Mouse (Mus musculus): ENCODE measurements around the gene Cyp2g1.
"Not testable (repeated sequence)": the region's sequence is repeated elsewhere in the genome, so short reads cannot be mapped to it uniquely, and the experiment has no call there.

The Cyp2g1 gene

DNA sequence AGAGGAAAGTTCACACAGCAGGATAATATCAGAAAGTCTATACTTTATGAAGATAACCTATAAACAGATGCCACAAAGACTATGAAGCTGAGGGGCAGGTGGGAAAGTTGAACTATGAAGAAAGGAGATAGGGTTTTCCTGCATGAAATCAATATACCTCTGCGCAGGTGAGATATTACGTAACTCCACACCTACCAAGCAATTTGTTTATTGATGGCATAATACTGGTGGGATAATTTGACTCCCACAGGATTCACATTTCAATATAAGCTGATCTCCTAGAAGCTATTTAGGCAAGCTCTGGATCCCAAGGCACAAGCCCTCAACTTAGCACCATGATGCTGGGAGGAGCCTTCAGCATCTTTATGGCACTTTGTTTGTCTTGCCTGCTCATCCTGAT is at the start of gene Cyp2g1:
Gene Cyp2g1 (plus strand): TSS at position 301 of the 400 bp plus-strand sequence.
- no peak for DNase-seq

DNA sequence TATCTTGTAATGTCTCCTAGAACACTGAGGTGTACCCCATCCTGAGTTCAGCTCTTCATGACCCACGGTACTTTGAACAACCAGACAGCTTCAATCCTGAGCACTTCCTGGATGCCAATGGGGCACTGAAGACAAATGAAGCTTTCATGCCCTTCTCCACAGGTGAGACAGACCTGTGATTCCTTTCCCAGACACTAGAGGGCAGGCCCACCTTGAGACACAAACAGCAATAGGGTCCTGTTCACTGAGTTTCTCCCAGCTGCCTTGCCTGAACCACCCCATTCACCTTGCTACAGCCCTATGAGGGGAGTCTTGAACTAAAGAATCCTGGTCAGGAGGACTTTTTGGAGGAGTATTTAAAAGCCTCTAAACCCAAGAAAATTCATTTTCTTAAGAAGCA is 41.6 kb upstream of the Cyp2g1 start:
- no peak for DNase-seq

DNA sequence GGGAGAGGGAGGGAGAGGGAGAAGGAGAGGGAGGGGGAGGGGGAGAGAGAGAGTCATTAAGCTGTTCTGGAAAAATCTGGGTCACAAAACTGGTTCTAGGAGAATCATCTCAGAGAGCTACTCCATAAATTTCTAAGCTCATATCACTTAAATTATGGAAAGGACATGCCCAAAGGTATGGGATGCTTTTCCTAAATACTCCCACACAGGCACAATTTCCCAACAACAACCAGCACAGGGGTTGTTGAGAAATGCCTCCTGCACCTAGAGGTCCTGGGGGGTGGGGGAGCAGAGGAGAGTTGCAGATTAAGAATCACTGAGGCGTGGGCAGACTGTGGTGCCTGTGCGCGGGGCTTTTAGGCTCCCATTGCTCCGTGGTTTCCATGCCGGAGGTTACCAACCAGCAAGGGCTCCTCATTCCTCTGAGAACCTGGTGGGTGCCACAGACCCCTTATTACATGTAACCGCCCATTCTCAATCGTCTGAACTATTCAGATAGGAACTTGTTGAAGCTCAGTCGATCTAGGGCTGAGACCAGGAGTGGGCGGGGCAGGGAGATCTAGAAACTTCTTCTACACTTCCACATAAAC is 38.7 kb upstream of the Cyp2g1 start:
- DNase-seq: no peak

DNA sequence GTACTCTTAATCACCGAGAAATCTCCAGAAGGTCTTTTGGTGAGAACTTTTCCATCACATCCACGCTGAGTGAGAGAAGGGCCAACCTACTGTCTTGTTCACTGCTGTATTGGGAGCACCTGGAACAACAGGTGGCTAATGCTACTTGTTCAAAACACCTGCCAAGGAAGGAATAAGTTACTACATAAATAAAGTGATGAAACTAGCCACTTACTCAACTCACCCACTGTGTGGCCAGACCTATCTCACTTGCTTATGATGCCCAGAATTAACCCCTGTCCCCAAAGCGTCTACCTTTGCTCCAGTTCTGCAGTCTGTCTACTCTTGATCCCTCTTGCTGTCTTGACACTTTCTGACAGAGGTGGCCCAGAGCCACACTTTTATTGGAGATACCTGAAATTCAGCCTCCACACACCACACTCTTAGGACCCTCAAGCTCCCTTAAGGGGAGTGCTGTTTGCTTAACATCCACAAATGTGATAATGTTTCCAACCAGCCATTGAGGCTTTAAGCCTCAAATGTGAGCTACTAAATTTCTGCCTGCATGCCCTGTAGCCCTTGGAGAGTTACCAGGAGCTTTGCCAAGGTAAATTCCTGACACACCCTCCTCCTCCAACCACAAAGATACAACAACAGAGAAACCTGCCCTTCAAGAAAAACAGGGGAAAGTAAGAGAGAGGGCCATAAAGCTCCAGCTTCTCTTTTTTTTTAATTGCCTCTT is 35.7 kb upstream of the Cyp2g1 start:
- DNase-seq: no peak

DNA sequence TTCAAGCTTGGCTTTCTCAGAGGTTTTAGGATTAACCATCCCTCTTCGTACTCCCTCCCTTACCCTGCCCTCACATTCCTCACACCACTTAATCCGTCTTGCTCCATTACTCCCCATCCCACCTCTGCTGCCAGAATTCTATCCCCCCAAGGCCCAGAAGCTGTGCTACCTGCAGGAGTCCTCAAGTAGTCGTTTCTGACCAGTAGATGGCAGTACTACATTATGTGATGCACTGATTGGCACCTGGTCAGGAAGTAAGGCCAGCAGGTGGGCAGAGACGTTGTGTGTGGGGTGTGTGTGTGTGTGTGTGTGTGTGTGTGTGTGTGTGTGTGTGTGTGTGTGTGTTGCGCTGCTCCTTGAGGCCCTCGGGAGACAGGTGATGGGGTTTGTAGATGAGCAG is 32.8 kb upstream of the Cyp2g1 start:
- DNase-seq: no peak

DNA sequence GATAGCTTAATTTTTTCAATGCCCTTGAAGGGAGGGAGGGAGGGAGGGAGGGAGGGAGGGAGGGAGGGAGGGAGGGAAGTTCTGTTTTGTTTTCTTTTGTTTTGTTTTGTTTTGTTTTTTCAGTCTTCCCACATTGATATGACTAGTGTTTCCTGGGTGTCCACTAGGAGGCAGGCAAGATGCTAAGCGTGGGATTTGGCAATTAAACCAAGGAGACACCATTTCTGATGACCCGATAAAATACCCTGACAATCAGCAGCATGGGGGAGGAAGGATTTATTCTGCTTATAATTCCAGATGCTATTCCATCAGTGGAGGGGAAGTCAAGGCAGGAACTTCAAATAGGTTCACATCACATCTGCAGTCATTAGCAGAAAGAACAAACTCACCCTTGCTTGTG is 30.9 kb upstream of the Cyp2g1 start:
- no peak for DNase-seq

DNA sequence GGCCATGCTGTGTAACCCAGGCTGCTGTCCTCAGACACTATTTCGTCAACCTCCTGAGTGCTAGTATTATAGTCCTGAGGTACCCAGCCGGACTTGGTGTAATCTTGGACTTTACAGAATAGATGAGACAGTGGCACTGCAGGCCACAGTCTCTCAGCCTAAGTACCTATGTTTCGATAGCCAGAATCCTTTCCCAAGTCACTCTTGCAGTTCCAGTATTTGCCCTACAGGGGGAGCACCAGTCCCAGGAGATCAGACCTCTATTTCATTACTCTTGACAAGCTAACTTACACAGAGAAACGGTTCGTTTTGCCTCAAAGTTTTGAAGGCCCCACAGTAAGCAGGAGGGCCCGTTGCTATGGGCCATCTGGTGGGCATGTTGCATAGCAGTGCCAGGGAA is 30.2 kb upstream of the Cyp2g1 start:
- DNase-seq: peak; percentile 10

DNA sequence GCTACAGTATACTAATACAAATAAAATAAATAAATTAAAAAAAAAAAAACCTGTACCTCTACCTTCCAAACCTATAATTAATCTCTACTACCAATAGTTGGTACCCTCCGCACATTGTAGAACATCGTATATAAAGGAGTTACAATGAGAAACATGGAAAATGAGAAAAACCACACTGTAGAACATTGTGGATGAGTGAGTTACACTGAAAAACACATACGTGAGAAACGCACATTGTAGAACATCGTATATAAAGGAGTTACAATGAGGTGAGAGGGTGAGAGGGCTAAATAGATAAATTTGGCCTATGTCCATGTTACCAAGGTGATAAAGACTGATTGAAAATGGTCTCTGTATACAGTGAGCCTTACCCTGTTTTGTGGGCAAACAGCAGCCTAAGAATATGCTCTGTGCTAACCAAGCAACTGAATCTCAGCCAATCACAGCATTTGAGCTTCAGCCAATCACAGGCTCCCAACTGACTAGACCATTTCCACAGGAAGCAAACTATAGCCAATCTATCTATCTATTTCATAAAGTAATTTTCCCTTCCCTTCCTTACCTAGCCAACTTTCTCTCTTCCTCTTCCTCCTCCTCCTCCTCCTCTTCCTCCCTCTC is 28.8 kb upstream of the Cyp2g1 start:
- no peak for DNase-seq

DNA sequence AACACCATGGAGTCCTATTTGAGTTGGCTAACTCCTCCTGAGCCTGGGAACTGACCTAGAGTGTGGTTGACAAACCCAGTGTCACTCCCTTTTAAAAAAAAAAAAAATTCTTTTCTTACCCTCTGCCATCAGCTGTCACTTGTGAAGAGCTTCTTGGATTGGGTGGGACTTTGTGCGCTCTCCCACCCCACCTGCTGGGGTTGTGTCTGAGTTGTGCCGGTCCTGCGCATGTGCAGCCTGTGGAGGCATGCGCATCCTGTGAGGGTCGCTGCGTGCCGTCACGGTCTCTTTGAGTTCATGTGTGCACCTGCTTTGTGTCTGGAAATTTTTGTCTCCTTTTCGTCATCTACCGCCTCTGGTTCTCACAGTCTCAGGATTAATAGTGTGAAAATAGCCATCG is 28.2 kb upstream of the Cyp2g1 start:
- peak; percentile 31 for DNase-seq

DNA sequence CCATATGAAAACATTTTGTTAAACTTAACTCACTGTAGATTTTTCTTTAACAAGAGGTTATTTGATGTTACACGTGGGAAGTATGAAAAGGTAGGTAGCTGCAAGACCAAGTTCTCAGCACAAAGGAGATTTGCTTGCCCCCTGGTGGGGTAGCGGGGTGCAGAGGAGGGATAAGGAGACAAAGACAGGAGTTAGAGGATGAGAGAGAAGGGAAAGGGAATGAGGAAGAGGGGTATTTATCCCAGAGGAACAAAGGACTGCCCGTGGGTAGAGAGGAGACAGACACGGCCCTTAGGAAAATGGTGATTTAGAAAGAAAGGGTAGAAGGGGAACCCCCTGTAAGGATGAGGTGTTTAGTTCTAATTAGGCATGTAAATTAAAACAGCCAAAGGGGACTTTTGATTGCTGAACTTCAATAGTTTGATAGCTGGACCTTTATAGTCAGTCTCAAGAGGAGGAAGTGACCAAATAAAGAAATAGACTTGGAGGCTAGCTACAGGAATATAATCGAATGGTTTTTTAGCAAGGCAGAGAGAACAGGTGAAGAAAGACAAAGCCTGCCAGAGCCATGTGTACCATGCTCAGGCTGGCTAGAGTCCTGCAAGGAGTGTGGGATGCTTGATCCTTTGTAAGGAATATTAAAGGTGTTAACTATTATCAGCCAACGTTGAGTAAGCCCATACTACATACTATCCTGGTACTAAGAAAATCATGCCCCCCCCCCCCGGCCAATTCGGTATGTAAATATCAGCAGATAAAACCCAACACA is 27.5 kb upstream of the Cyp2g1 start:
- DNase-seq: no peak

DNA sequence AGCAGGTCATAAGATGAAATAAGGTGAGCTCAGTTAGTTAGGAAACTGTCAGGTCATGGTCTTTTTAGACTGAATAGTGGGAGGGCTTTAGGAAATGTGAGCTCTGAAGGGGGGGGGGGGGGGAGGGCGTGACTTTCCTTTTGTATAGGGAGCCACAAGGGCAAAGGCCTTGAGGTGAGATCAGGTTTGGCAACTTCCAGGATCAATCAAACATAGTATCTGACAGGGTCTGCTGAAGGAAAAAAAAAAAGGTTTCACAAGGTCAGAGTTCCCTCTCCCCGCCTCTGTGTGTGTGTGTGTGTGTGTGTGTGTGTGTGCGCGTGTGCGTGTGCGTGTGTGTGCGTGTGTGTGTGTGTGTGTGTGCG is 26.9 kb upstream of the Cyp2g1 start:
- no peak for DNase-seq

DNA sequence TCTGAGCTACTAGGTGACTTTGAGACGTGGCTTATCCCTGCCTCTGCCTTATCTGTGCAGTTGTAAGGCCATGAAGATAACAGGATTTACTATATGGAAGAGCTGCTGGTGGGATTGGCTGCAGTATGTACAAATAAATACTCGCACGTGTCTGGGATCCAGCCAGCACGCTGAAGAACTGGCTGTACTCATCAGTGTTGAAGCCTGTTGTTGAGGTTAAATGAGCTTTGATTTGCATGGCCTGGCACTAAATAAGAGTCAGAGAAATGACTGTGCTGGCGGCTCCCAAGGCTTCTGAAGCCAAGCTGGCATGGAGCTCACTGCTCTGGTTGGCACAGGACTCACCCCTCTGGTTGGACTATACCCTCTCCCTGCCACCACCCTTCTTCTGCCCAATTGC is 25.5 kb upstream of the Cyp2g1 start:
- no peak for DNase-seq

DNA sequence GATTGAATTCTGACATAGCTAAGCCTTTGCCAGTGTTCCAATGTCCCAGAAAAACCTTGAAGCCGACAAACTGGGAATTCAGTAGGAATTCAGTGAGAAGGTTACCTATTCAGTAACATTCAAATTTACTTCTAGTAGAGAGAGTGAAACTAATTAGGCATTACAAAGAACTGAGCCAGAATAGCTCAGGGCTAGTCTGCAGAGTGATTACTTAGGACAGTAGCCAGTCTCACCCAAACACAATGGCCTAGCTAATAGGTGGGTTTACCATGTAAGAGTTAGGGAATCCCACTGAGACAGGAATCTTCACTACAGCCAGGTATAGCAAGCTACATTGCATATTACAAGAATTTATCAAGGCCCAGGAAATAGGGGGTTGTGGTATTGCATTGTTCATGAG is 22.7 kb upstream of the Cyp2g1 start:
- not testable (repeated sequence) for DNase-seq

DNA sequence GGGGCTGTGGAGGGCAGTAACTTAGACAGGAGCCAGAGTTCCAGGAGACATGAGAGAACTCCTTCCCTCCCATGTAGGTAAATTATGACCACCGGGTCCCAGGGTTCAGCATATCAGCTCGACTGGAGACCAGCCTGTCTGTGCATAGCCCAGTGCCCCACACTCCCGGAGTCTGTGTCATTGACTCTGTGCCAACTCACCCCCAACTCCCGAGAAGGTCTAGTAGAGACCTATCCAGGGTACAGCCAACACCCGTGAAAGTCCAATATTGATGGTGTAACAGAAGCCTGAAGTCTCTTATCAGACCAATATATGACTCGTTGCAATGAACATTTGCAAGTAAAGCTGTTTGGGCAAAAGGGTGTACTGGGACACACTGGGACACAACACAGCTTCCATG is 18.7 kb upstream of the Cyp2g1 start:
- DNase-seq: no peak

DNA sequence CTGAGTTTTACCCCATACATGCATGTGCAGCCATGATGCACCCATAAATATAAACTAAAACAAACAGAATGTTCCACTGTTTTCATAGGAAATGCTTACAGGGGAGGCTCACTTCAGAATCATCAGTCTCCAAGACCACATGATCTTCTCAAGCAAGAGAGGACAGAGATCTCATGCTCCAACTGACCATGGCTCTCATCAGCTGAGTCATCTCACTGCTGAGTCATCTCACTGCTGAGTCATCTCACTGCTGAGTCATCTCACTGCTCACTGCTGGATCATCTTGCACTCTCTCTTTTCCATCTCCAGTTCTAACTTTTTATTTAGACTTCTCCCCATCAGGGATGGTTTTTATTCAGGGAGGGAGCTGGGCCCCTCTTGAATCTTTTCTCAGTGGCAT is 8.6 kb upstream of the Cyp2g1 start:
- no peak for DNase-seq

DNA sequence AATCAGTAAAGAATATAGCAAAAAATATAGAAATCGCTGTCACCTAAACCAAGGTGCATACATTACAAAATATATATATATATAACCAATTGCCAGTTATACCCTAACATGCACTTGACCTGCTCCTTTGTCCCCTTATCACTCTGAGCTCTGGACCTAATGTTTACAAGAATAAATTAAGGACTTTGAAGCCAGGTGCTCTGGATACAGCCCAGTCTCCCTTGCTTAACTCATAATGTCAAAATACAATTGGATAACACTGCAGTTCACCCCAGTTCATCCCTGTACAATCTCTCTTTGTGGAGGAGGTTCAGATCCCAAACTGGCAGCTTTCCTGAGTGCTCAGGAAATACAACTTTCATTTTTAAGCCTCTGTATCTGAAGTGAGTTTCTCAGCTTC is 7.7 kb upstream of the Cyp2g1 start:
- DNase-seq: no peak

DNA sequence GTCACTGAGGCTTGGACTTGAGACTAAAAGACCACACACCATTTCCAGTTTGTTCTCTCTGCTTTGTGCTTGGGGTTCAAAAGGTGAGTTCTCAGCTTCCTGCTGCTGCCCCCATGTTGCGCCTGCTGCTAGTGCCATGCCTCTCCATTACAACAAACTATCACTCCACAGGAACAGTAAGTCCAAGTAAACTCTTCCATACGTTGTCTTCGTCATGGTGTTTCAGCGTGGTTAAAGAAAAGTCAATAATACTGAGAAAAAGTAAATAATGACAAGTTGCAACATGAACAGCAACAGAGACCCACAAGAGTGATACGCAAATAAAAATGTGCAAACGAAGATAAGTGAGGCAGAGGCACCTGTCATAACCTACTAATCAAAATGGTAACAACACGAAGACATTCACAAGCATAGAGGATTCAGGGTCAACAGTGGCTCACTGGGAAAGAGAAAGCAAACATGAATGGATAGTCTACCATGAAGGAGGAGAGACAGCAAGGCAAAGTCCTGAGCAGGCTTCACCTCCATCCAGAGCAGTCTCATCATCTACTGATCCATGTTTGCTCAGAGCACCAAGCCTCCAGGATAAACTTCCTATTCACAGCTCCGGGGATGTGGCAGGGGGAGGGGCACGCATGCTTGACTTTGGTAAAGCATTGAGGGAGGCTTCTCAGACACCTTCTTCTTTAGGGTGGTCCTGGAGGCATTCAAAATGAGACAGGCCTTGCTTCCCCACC is 23.0 kb downstream of the Cyp2g1 start:
- DNase-seq: not testable (repeated sequence)

DNA sequence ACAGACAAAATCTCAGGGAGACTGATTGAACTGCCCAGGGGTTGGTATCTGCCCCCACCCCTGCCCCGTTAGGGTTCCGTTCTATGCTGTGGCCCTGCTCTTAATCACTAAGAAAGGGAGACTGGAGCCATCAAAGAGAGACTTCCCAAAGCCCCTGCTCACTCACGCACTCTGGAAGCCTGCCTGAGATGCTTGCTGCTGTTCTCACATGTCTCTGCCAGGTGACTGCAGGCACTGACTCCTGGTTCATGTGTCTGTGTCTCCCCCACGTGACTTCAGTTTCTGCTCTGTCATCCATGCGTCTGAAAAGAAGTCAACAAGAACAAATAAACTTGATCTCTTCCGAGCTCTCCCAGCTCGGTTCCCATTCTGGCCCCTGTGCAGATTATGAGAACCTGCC is 24.0 kb downstream of the Cyp2g1 start:
- DNase-seq: not testable (repeated sequence)

DNA sequence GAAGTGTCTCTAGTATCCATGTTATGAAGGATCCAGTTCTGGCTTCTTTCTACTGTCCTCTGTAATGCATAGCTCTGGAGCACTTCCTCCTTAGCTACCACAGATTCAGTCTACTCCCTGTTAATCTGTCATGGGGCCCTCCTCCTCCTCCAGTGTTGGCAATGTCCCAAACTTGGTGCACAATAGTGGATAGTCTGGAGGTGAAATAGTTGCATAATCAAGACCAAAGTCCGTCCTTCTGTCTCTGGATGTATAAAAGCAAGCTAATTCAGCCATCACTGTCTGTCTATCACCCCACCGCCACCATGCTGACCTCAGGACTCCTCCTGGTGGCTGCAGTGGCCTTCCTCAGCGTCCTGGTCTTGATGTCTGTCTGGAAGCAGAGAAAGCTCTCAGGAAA is 26.4 kb downstream of the Cyp2g1 start, which contains the start of gene Cyp2a5:
Gene Cyp2a5 (plus strand): TSS at position 247 of the 400 bp plus-strand sequence.
- not testable (repeated sequence) for DNase-seq

DNA sequence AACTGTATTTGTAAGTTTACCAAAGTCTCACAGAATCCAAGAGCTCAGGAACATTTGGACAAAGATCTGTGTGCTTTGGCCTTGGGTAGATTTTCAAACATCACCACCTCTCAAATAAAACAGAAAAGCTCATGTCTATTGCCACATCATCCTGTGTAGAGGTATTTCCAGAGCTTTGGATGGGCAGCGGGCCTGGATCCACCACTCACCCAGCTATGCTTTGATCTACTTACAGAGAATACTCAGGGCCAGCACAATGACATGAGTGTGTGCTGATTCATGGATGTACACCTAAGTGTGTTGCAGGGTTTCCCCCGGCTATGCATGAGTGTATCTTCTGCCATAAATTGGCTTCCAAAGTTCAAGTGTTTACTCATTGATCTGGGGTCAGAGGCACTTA is 34.7 kb downstream of the Cyp2g1 start:
- DNase-seq: not testable (repeated sequence)

DNA sequence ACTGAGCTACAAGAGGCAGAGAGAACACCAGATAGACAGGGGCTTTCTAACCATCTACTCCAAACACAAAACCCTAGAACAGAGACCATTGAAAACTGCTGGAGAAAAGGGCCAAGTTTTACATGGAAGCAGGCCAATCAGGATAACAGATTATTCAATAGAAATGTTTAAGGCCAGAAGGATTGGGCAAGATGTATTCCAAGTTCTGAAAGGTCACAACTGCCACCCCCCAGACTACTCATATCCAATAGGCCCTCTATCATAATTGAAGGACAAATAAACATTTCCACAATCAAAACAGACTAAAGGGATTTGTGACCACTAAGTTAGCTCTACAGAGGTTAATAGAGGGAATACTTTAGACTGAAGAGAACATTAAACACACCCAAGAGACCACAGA is 41.4 kb downstream of the Cyp2g1 start:
- DNase-seq: not testable (repeated sequence)
